Mouse (Mus musculus) small intestine, adult 2 months (tissue): ENCODE data around the gene Apol9a. TPM values are rescaled to one million over a fixed set of nuclear protein-coding genes. Genes with fewer than 3 reads are reported as not detected.

Experiments used
- H3K27ac ChIP-seq: fragments of 200-500 bp; 2 replicates; pipeline ENCODE4 v1.5.1; 2012; ENCODE audit warnings: low read depth, low read length, control low read depth, inconsistent platforms; ENCODE audit not compliant: insufficient read depth
- H3K27me3 ChIP-seq: fragments of 200-500 bp; 2 replicates; pipeline ENCODE4 v1.6.1; 2012; ENCODE audit warnings: mild to moderate bottlenecking, moderate library complexity, low read length, inconsistent platforms; ENCODE audit not compliant: control insufficient read depth, insufficient read depth
- H3K36me3 ChIP-seq: fragments of 200-500 bp; 2 replicates; pipeline ENCODE4 v1.6.1; 2012; ENCODE audit warnings: mild to moderate bottlenecking, low read length, control low read depth, inconsistent platforms; ENCODE audit not compliant: control insufficient read depth, insufficient read depth
- H3K4me1 ChIP-seq: fragments of 200-500 bp; 2 replicates; pipeline ENCODE4 v1.6.1; 2012; ENCODE audit warnings: low read length, inconsistent platforms, mixed read lengths; ENCODE audit not compliant: control insufficient read depth, insufficient read depth, insufficient read length
- H3K4me3 ChIP-seq: fragments of 200-500 bp; 2 replicates; pipeline ENCODE4 v1.5.1; 2012; ENCODE audit warnings: low read depth, mild to moderate bottlenecking, control low read depth, inconsistent platforms, low read length, moderate library complexity
- CTCF ChIP-seq: fragments of 200-500 bp; IDR thresholded peaks from 2 replicates; pipeline ENCODE4 v1.5.1; 2012; ENCODE audit warnings: low read depth, mild to moderate bottlenecking, control low read depth, inconsistent platforms, low read length, moderate library complexity, mixed read lengths; ENCODE audit not compliant: insufficient replicate concordance, insufficient read length; ENCODE audit errors: extremely low read depth
- POLR2A ChIP-seq: fragments of 200-500 bp; IDR thresholded peaks from 2 replicates; pipeline ENCODE4 v1.6.1; 2012; ENCODE audit warnings: low read depth, mild to moderate bottlenecking, control low read depth, inconsistent platforms, low read length, moderate library complexity
- WGBS: fragments of 180-500 bp; shearing (Covaris S2); methylation state at CpG from one replicate; pipeline ENCODE4 v1.1.7; 2018; 5-methylcytosine and 5-hydroxymethylcytosine counted together
- polyA plus RNA-seq: library from polyadenylated mRNA; depleted of rRNA; stranded (reverse); fragments of >200 nt; gene quantifications from 2 replicates; pipeline ENCODE4 v1.2.3, GENCODE M21; 2012

Apol9a gene
- polyA plus RNA-seq, 1 experiment: 153 TPM

DNA sequence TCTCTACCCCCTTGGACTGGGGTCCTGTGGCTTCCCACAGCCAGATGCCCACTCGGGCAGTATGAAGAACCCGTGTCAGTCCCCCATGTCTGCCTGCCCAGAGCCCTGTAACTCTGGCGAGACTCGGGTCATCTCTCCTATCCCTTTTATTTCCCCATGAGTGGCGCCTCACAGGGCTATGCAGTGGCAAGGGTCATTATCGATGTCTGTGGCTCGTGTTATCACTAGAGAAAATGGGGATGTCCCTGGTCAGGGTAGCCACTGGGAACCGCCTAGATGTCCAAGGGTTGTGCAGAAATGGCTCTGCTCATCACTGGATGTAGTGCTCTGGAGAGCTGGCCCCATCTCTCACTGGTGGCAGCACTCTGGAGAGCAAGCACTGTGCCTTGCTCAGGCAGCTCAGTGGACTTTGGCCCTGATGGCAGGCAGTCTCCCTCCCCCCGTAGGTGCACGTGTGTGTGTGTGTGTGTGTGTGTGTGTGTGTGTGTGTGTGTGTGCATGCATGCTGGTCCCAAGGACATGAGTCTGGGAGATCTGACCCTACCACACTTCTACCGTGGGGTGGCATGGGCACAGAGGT is 28.6 kb downstream of the Apol9a start:
- TF ChIP-seq CTCF (no peak), POLR2A (no peak)
- peaks cover 17% of the 10 kb centered on the region; the same call in 1 of the 2 replicates for H3K4me1 ChIP-seq
- 36% methylated on average over 11 of the region's 11 CpGs for WGBS
- H3K36me3 ChIP-seq: no peaks in the 10 kb centered on the region
- no peak overlapping the region for H3K4me3 ChIP-seq
- H3K27me3 ChIP-seq: no peaks in the 10 kb centered on the region
- no peak overlapping the region for H3K27ac ChIP-seq

DNA sequence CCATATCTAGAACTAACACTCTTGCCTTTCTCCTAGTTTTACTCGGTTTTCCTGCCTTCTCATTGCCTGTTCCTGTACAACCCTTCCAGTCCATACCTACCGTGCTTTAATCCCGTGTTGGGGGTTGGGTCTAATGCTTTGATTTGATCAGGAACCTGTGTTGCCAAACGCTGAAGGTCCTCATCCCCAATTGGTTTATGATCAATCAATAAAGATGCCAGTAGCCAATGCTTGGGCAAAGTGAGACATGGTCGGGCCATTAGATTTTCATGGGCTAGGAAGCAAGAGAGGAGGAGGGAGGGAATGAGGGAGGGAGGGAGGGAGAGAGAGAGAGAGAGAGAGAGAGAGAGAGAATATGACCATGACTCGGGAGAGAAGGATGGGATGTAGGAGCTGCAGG is 29.5 kb downstream of the Apol9a start:
- 83% methylated on average over 6 of the region's 6 CpGs for WGBS
- Histone ChIP-seq H3K27ac (no peak overlapping the region), H3K27me3 (no peaks in the 10 kb centered on the region), H3K4me1 (peaks cover 14% of the 10 kb centered on the region; the same call in 1 of the 2 replicates), H3K36me3 (no peaks in the 10 kb centered on the region), H3K4me3 (no peak overlapping the region)
- TF ChIP-seq CTCF (no peak), POLR2A (no peak)

DNA sequence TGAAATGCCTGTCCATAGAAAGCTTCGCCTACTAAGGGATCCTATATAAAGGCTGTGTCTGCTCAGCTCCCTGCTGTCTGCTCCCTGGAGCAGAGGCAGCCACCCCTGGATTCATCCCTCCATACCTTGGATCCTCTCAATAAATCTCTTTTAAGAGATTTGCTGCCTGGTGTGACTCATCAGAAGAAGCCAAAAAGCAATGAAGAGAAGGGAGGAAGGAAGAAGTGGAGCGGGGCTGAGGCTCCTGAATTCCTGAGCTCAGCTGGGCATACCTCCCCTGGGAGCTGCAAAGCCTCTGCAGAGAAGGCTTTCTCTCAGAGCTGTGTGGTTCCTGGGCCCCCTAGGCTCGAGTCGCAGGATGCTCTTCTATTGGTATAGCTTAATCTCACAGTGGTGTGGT is 31.0 kb downstream of the Apol9a start:
- 61% methylated on average over 4 of the region's 4 CpGs for WGBS
- H3K36me3 ChIP-seq: no peaks in the 10 kb centered on the region
- H3K4me1 ChIP-seq: peaks cover 14% of the 10 kb centered on the region; the same call in 1 of the 2 replicates
- no peaks in the 10 kb centered on the region for H3K27me3 ChIP-seq
- no peak overlapping the region for H3K27ac ChIP-seq
- no peak overlapping the region for H3K4me3 ChIP-seq
- TF ChIP-seq POLR2A (no peak), CTCF (no peak)

DNA sequence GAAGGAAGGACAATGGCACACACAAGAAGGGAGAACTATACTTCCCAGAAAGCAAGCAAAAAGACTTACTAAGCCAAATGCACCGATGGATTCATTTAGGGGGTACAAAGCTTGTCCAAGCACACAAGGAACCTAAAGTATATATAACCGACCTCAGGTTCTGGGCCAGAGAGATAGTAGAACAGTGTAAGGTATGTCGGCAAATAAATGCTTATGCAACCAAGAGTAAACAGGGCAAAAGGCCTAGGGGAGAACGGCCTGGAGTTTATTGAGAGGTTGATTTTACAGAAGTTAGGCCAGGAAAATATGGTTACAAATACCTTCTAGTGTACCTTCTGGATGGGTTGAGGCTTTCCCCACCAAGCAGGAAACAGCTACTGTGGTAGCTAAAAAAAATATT is 33.5 kb downstream of the Apol9a start:
- 44% methylated on average over 4 of the region's 4 CpGs for WGBS
- no peak overlapping the region for H3K4me3 ChIP-seq

DNA sequence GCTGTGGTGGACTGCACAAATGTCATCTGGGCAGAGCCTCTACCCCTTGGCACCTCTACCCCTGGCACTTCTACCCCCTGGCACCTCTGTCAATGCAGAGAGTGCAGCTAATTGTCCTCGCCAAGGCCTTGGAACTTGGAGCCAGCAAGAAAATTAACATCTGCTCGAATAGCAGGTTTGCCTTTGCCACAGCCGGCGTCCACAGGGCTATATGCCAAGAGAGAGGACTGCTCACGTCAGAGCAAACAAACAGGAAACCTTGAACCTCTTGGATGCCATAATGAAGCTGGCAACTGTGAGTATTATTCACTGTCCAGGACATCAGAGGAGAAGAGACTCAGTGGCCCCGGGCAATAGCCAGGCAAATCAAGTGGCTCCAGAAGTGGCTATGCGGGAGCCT is 34.0 kb downstream of the Apol9a start:
- no peak overlapping the region for H3K4me3 ChIP-seq
- no peaks in the 10 kb centered on the region for H3K36me3 ChIP-seq
- H3K27ac ChIP-seq: no peak overlapping the region
- peaks cover 2% of the 10 kb centered on the region; the same call in 1 of the 2 replicates for H3K4me1 ChIP-seq
- no peak for TF ChIP-seq POLR2A
- TF ChIP-seq CTCF: no peak
- H3K27me3 ChIP-seq: no peaks in the 10 kb centered on the region
- WGBS: 19% methylated on average over 7 of the region's 7 CpGs

More for the DNA sequence above, 33.5 kb downstream of the Apol9a start:
- no peak overlapping the region for H3K27ac ChIP-seq
- no peaks in the 10 kb centered on the region for H3K36me3 ChIP-seq
- TF ChIP-seq CTCF (no peak), POLR2A (no peak)
- no peaks in the 10 kb centered on the region for H3K27me3 ChIP-seq
- H3K4me1 ChIP-seq: peaks cover 7% of the 10 kb centered on the region; the same call in 1 of the 2 replicates

DNA sequence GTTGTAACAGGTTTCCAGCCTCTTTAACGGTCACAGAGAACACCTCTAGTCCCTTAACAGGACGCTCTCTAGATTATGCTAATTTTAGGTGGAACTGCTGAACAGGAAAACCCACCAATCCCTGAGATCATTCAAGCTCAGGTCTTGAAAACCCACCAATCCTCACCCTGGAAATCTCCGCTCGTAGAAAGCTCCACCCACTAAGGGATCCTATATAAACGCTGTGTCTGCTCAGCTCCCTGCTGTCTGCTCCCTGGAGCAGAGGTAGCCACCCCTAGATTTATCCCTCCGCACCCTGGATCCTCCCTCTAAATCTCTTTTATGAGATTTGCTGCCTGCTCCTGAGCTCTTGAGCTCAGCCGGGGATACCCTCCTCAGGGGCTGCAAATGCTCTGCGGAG is 40.3 kb downstream of the Apol9a start:
- no peaks in the 10 kb centered on the region for H3K36me3 ChIP-seq
- H3K4me3 ChIP-seq: no peak overlapping the region
- TF ChIP-seq POLR2A: no peak
- TF ChIP-seq CTCF: no peak
- peaks cover 8% of the 10 kb centered on the region for H3K4me1 ChIP-seq
- WGBS: 91% methylated on average over 8 of the region's 8 CpGs
- H3K27me3 ChIP-seq: no peaks in the 10 kb centered on the region
- H3K27ac ChIP-seq: no peak overlapping the region

DNA sequence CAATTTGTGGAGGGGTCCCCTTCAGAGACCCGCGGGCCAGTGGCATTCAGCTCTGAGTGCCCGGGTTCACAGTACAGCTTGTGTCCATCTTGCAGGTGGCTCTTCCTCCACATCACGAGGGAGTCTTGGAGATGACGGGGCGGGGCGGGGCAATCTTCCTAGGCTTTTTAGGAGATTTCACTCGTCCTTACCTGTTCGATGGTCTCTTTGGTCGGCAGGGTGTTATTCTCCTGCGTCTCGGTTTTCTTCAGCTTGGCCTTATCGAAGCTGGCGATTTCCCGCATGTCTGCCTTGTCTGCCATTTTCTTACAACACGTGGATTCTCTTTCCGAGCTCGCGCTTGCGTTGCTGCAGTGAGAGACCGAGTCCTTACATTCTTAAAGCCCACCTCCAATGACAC is 41.0 kb downstream of the Apol9a start:
- Histone ChIP-seq H3K27me3 (no peaks in the 10 kb centered on the region), H3K4me3 (no peak overlapping the region)
- WGBS: 92% methylated on average over 21 of the region's 21 CpGs

DNA sequence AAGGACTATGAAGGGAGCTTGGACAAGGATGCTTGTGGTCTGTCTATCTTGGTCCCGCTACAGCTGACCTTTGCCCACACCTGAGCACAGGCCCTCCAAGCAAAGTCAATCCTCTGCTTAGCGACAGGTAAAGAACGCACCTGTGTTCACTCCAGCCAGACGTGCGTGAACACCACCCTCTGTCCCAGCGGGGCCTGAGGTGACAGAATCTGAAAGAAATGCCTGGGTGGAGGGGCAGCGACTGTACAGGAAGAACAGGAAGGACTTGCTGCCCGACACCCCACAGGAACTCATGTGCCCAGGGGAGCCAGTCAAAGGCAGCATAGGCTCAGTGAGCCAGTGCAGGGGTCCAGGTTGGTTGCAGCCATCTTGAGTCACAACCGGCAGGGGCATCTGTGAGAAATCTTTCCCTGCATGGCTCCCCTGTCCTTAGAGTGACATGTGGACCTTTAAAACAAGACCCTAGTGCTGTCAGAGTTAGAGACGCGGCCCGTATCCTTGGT is 42.1 kb downstream of the Apol9a start:
- WGBS: 61% methylated on average over 12 of the region's 12 CpGs
- TF ChIP-seq POLR2A: no peak
- no peak for TF ChIP-seq CTCF
- H3K27me3 ChIP-seq: no peaks in the 10 kb centered on the region
- H3K27ac ChIP-seq: no peak overlapping the region
- H3K4me1 ChIP-seq: peaks cover 8% of the 10 kb centered on the region
- no peak overlapping the region for H3K4me3 ChIP-seq
- no peaks in the 10 kb centered on the region for H3K36me3 ChIP-seq

More for the DNA sequence above, 41.0 kb downstream of the Apol9a start:
- Histone ChIP-seq H3K4me1 (peaks cover 8% of the 10 kb centered on the region), H3K36me3 (no peaks in the 10 kb centered on the region), H3K27ac (no peak overlapping the region)
- TF ChIP-seq POLR2A (no peak), CTCF (no peak)
